Mouse (Mus musculus): ENCODE measurements around the gene Gm47959. TPM values are rescaled to one million over a fixed set of nuclear protein-coding genes. Genes with fewer than 3 reads are reported as not detected.
"Not testable (repeated sequence)": the region's sequence is repeated elsewhere in the genome, so short reads cannot be mapped to it uniquely, and the experiment has no call there.

Gm47959 gene
- not detected in 2 replicates for polyA plus RNA-seq (2011; ENCODE audit: insufficient read depth, insufficient read length, low replicate concordance, missing spikeins)

- 94% methylated on average over 9 of the region's 9 CpGs for WGBS
- not testable (repeated sequence) for H3K4me1 ChIP-seq (ENCODE audit: control insufficient read depth, insufficient read depth, low read length); H3K4me3 ChIP-seq (replicated peaks; ENCODE audit: control insufficient read depth, low read depth, low read length); H3K27ac ChIP-seq (ENCODE audit: control insufficient read depth, insufficient read depth, low read depth, low read length, poor library complexity)
These were observed at the start of gene Gm47959 for GRCm38 (mm10) chr1:83000306-83000705. Gene Gm47959, plus strand, starts transcription at chr1:83000548.

GRCm38 (mm10) chr1:82955913-82956312, 44.4 kb upstream of the Gm47959 start, which contains the start of gene Gm7544:
Gene Gm7544, minus strand, starts transcription at chr1:82956013.
- H3K27ac ChIP-seq (ENCODE audit: control insufficient read depth, insufficient read depth, low read depth, low read length, poor library complexity); H3K4me3 ChIP-seq (replicated peaks; ENCODE audit: control insufficient read depth, low read depth, low read length); H3K4me1 ChIP-seq (ENCODE audit: control insufficient read depth, insufficient read depth, low read length): not testable (repeated sequence)

GRCm38 (mm10) chr1:82959870-82960385, 40.4 kb upstream of the Gm47959 start, which contains the start of gene Gm47955:
Gene Gm47955, plus strand, starts transcription at chr1:82960286.
- WGBS: 86% methylated on average over 11 of the region's 11 CpGs
- TF ChIP-seq POLR2A (IDR thresholded peaks at IDR 0.05; ENCODE audit: borderline replicate concordance, control insufficient read depth, low read depth, low read length) (no peak), CTCF (IDR thresholded peaks at IDR 0.05; ENCODE audit: control insufficient read depth, insufficient read depth, low read length) (no peak)
- H3K4me1 ChIP-seq (ENCODE audit: control insufficient read depth, insufficient read depth, low read length): no peaks in the 10 kb centered on the region
- H3K4me3 ChIP-seq (replicated peaks; ENCODE audit: control insufficient read depth, low read depth, low read length): no peak within 1 kb of the TSS
- no peak within 1 kb of the TSS for H3K27ac ChIP-seq (ENCODE audit: control insufficient read depth, insufficient read depth, low read depth, low read length, poor library complexity)

GRCm38 (mm10) chr1:82966413-82966812, 33.9 kb upstream of the Gm47959 start:
- 71% methylated on average over 3 of the region's 3 CpGs for WGBS
- Histone ChIP-seq H3K27ac (ENCODE audit: control insufficient read depth, insufficient read depth, low read depth, low read length, poor library complexity) (no peak overlapping the region), H3K4me1 (ENCODE audit: control insufficient read depth, insufficient read depth, low read length) (no peaks in the 10 kb centered on the region), H3K4me3 (replicated peaks; ENCODE audit: control insufficient read depth, low read depth, low read length) (no peak overlapping the region)
- TF ChIP-seq CTCF (IDR thresholded peaks at IDR 0.05; ENCODE audit: control insufficient read depth, insufficient read depth, low read length) (no peak), POLR2A (IDR thresholded peaks at IDR 0.05; ENCODE audit: borderline replicate concordance, control insufficient read depth, low read depth, low read length) (no peak)

- TF ChIP-seq CTCF (IDR thresholded peaks at IDR 0.05; ENCODE audit: control insufficient read depth, insufficient read depth, low read length) (no peak), POLR2A (IDR thresholded peaks at IDR 0.05; ENCODE audit: borderline replicate concordance, control insufficient read depth, low read depth, low read length) (no peak)
- WGBS: 50% methylated on average over 4 of the region's 4 CpGs
These were observed 28.3 kb upstream of the Gm47959 start for GRCm38 (mm10) chr1:82972046-82972445.

GRCm38 (mm10) chr1:82973244-82973643, 27.1 kb upstream of the Gm47959 start:
- H3K27ac ChIP-seq (ENCODE audit: control insufficient read depth, insufficient read depth, low read depth, low read length, poor library complexity): no peak overlapping the region
- TF ChIP-seq POLR2A (IDR thresholded peaks at IDR 0.05; ENCODE audit: borderline replicate concordance, control insufficient read depth, low read depth, low read length) (no peak), CTCF (IDR thresholded peaks at IDR 0.05; ENCODE audit: control insufficient read depth, insufficient read depth, low read length) (no peak)
- 73% methylated on average over 1 of the region's 1 CpGs for WGBS
- no peaks in the 10 kb centered on the region for H3K4me1 ChIP-seq (ENCODE audit: control insufficient read depth, insufficient read depth, low read length)
- H3K4me3 ChIP-seq (replicated peaks; ENCODE audit: control insufficient read depth, low read depth, low read length): no peak overlapping the region

More at GRCm38 (mm10) chr1:82972046-82972445, 28.3 kb upstream of the Gm47959 start:
- Histone ChIP-seq H3K27ac (ENCODE audit: control insufficient read depth, insufficient read depth, low read depth, low read length, poor library complexity) (no peak overlapping the region), H3K4me1 (ENCODE audit: control insufficient read depth, insufficient read depth, low read length) (no peaks in the 10 kb centered on the region), H3K4me3 (replicated peaks; ENCODE audit: control insufficient read depth, low read depth, low read length) (no peak overlapping the region)

- WGBS: 48% methylated on average over 6 of the region's 6 CpGs
- TF ChIP-seq POLR2A (IDR thresholded peaks at IDR 0.05; ENCODE audit: borderline replicate concordance, control insufficient read depth, low read depth, low read length) (no peak), CTCF (IDR thresholded peaks at IDR 0.05; ENCODE audit: control insufficient read depth, insufficient read depth, low read length) (no peak)
- no peak overlapping the region for H3K27ac ChIP-seq (ENCODE audit: control insufficient read depth, insufficient read depth, low read depth, low read length, poor library complexity)
- H3K4me1 ChIP-seq (ENCODE audit: control insufficient read depth, insufficient read depth, low read length): no peaks in the 10 kb centered on the region
- no peak overlapping the region for H3K4me3 ChIP-seq (replicated peaks; ENCODE audit: control insufficient read depth, low read depth, low read length)
These were observed 26.4 kb upstream of the Gm47959 start for GRCm38 (mm10) chr1:82973901-82974300.

- TF ChIP-seq POLR2A (IDR thresholded peaks at IDR 0.05; ENCODE audit: borderline replicate concordance, control insufficient read depth, low read depth, low read length) (no peak), CTCF (IDR thresholded peaks at IDR 0.05; ENCODE audit: control insufficient read depth, insufficient read depth, low read length) (no peak)
- H3K4me1 ChIP-seq (ENCODE audit: control insufficient read depth, insufficient read depth, low read length): no peaks in the 10 kb centered on the region
- no peak overlapping the region for H3K4me3 ChIP-seq (replicated peaks; ENCODE audit: control insufficient read depth, low read depth, low read length)
- 52% methylated on average over 9 of the region's 9 CpGs for WGBS
- no peak overlapping the region for H3K27ac ChIP-seq (ENCODE audit: control insufficient read depth, insufficient read depth, low read depth, low read length, poor library complexity)
These were observed 26.0 kb upstream of the Gm47959 start for GRCm38 (mm10) chr1:82974342-82974741.

- Histone ChIP-seq H3K4me3 (replicated peaks; ENCODE audit: control insufficient read depth, low read depth, low read length) (no peak overlapping the region), H3K27ac (ENCODE audit: control insufficient read depth, insufficient read depth, low read depth, low read length, poor library complexity) (no peak overlapping the region), H3K4me1 (ENCODE audit: control insufficient read depth, insufficient read depth, low read length) (no peaks in the 10 kb centered on the region)
- TF ChIP-seq POLR2A (IDR thresholded peaks at IDR 0.05; ENCODE audit: borderline replicate concordance, control insufficient read depth, low read depth, low read length) (no peak), CTCF (IDR thresholded peaks at IDR 0.05; ENCODE audit: control insufficient read depth, insufficient read depth, low read length) (no peak)
- WGBS: 39% methylated on average over 5 of the region's 5 CpGs
These were observed 24.6 kb upstream of the Gm47959 start for GRCm38 (mm10) chr1:82975750-82976149.
